Mouse (Mus musculus) megakaryocyte, embryonic 14.5 days (primary cell): Measurements from ENCODE around the gene Ormdl2. TPM values are rescaled to one million over a fixed set of nuclear protein-coding genes. Genes with fewer than 3 reads are reported as not detected.
"Not testable (repeated sequence)": the region's sequence is repeated elsewhere in the genome, so short reads cannot be mapped to it uniquely, and the experiment has no call there.

Source experiments
- H3K27me3 ChIP-seq: replicated peaks from 2 replicates; pipeline ENCODE3; 2012; ENCODE audit warnings: inconsistent platforms
- H3K36me3 ChIP-seq: replicated peaks from 2 replicates; pipeline ENCODE3; 2012; ENCODE audit warnings: low read length, inconsistent platforms, mixed read lengths
- H3K4me1 ChIP-seq: 2 replicates; pipeline ENCODE4 v1.6.1; 2012; ENCODE audit warnings: inconsistent platforms
- H3K4me3 ChIP-seq: replicated peaks from 2 replicates; pipeline ENCODE3; 2012; ENCODE audit warnings: moderate library complexity, mild to moderate bottlenecking, inconsistent platforms
- H3K9me3 ChIP-seq: 2 replicates; pipeline ENCODE4 v1.6.1; 2012; ENCODE audit warnings: inconsistent platforms
- FLI1 ChIP-seq: IDR thresholded peaks from 2 replicates; pipeline ENCODE4 v1.6.1; 2012; ENCODE audit warnings: low read length, inconsistent platforms, mixed read lengths
- GATA1 ChIP-seq: IDR thresholded peaks from 3 replicates; pipeline ENCODE4 v1.6.1; 2012; ENCODE audit warnings: mixed read lengths, low read length, inconsistent platforms, borderline replicate concordance
- polyA plus RNA-seq: library from polyadenylated mRNA; stranded (reverse); fragments of >175 nt; gene quantifications from 2 replicates; pipeline ENCODE4 v1.2.3, GENCODE M21; 2012; ENCODE audit warnings: low replicate concordance; ENCODE audit not compliant: insufficient read depth

Gene Ormdl2
- polyA plus RNA-seq, 1 experiment, result 13.9 TPM

DNA sequence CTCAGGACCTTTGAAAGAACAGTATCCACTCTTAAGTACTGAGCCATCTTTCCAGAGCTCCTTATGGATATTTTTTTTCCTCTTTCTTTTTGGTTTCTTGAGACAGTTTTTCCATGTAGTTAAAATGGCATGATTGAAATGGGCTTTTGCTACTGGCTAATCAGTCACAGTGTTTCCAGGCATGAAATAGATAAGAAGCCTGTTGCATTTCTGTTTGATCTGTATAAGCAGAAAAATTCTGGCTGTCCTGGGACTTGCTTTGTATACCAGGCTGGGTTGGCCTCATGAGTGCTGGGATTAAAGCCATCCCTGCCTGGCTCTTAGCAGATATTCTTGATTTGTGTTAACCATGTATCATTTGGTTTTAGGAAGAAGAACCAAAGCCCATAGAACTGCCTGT lies 18.0 kb upstream of the Ormdl2 start:
- Histone ChIP-seq H3K9me3 (no peaks in the 10 kb centered on the region), H3K4me3 (no peak overlapping the region), H3K27me3 (no peaks in the 10 kb centered on the region), H3K36me3 (peaks cover 91% of the 10 kb centered on the region), H3K4me1 (peaks cover 3% of the 10 kb centered on the region; the same call in 1 of the 2 replicates)
- TF ChIP-seq FLI1, result no peak
- no peak for TF ChIP-seq GATA1

DNA sequence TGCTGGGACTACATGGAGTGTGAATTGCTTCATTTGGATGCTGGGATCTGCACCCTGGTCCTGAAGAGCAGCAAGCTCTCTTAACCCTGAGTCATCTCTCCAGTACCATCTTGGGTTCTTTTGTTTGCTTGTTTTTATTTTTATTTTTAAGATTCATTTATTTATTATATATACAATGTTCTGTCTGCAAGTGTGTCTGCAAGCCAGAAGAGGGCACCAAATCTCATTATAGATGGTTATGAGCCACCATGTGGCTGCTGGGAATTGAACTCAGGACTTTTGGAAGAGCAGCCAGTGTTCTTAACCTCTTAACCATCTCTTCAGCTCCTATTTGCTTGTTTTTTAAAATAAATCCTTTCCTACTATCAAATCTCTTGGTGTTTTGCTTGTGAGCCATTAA lies 16.0 kb upstream of the Ormdl2 start:
- peaks cover 3% of the 10 kb centered on the region; the same call in 1 of the 2 replicates for H3K4me1 ChIP-seq
- H3K36me3 ChIP-seq, result peaks cover 93% of the 10 kb centered on the region
- H3K4me3 ChIP-seq, result no peak overlapping the region
- TF ChIP-seq GATA1, result no peak
- no peak for TF ChIP-seq FLI1
- peaks cover 3% of the 10 kb centered on the region; the same call in 1 of the 2 replicates for H3K9me3 ChIP-seq
- H3K27me3 ChIP-seq, result no peaks in the 10 kb centered on the region

DNA sequence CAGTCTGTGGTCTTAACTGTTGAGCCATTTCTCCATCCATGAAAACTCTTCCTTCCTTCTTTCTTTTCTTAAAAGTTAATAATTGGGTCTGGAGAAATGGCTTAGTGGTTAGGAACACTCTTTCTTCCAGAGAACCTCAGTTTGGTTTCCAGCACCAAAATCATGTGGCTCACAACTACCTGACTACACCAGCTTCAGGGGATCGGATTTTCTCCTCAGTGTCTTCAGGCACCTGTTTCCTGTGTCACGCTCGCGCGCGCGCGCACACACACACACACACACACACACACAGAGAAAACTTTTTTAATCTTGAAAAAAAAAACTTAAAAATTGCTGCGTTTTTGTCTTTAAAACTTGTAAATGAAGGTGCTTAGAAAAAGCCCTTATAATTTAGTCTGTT lies 2.4 kb upstream of the Ormdl2 start:
- Histone ChIP-seq H3K4me3 (no peak overlapping the region), H3K36me3 (peaks cover 51% of the 10 kb centered on the region), H3K4me1 (peaks cover 37% of the 10 kb centered on the region), H3K9me3 (no peaks in the 10 kb centered on the region), H3K27me3 (no peaks in the 10 kb centered on the region)
- TF ChIP-seq GATA1 (no peak), FLI1 (no peak)

DNA sequence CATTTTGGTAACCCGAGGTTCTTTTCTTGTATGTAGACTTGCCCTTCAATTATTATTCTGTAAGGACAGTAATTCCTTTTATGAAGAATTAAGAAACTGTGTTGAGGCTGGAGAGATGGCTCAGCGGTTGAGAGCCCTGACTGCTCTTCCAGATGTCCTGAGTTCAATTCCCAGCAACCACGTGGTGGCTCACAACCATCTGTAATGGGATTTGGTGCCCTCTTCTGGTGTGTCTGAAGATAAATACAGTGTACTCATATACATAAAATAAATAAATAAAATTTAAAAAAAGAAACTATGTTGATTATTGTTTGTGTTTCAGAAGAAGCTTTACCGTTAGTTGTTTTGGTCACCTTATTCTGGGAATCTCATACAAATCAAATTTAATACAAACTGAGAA lies 1.6 kb upstream of the Ormdl2 start:
- Histone ChIP-seq H3K4me1 (peaks cover 37% of the 10 kb centered on the region), H3K36me3 (peaks cover 54% of the 10 kb centered on the region), H3K4me3 (peak overlapping the region; percentile 95)
- not testable (repeated sequence) for H3K27me3 ChIP-seq, H3K9me3 ChIP-seq

DNA sequence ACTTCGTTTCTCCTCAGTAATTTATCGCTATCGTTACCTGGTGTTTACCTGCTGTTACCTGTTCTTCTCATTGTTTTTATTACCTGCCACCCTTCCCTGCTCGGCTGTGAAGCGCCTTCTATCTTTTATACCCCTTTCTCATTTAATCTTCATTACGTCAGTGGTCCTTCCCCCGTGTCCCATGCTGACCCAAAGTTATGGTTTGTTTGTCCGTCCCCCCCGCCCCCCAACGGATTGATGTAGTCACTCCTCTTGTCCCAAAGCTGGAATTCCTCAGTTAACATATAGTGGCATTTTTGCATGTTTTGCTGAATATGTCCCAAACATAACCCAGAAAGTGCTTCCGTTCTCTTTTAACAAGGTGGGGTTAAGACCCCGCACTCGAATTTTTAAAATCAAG lies 690 bp upstream of the Ormdl2 start:
- Histone ChIP-seq H3K36me3 (peaks cover 56% of the 10 kb centered on the region), H3K9me3 (no peaks in the 10 kb centered on the region), H3K27me3 (no peaks in the 10 kb centered on the region), H3K4me3 (peak overlapping the region; percentile 95), H3K4me1 (peaks cover 37% of the 10 kb centered on the region)
- TF ChIP-seq FLI1 (no peak), GATA1 (no peak)

DNA sequence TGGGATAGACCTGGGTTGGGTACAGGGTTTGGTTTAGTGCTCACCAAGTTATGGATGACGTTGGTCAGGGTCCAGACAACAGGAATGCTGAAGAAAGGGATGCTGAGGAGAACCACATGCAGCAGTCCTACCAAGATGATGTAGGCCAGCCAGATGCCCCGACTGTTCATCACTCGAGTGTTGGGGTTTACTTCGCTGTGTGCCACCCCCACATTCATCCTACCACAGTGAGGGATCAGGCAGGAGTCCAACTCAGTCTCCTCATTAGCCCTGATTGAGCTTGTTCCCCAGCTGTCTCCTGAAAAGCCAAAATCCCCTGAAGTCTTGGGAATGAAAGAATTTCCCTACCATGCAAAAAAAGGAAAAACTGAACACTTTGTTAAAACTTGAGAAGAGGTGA lies 1.2 kb downstream of the Ormdl2 start:
- H3K27me3 ChIP-seq, result no peaks in the 10 kb centered on the region
- peaks cover 33% of the 10 kb centered on the region for H3K4me1 ChIP-seq
- H3K36me3 ChIP-seq, result peaks cover 62% of the 10 kb centered on the region
- peak overlapping the region; percentile 35 for H3K4me3 ChIP-seq
- TF ChIP-seq FLI1, result no peak
- TF ChIP-seq GATA1, result no peak
- H3K9me3 ChIP-seq, result no peaks in the 10 kb centered on the region

DNA sequence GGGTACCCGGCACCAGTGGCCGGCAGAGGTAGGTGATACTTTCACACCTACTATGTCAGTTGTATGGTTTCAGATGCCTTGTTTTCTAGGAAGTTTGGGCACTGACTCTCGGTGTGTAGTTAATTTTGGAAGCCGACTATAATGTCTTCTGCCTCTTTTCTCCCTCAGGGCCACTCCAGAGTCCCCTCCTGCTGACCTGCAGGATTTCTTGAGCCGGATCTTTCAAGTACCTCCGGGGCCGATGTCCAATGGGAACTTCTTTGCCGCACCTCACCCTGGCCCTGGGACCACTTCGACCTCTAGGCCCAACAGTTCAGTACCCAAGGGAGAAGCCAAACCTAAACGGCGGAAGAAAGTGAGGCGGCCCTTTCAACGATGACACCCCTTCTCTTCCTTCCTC lies 4.4 kb downstream of the Ormdl2 start, which contains the start of gene Sarnp:
TSS of gene Sarnp (plus strand) at position 301 of the 400 bp plus-strand sequence.
- Histone ChIP-seq H3K27me3 (no peaks in the 10 kb centered on the region), H3K9me3 (no peaks in the 10 kb centered on the region), H3K4me1 (peaks cover 27% of the 10 kb centered on the region), H3K36me3 (peaks cover 80% of the 10 kb centered on the region), H3K4me3 (no peak within 1 kb of the TSS)
- no peak for TF ChIP-seq FLI1
- no peak for TF ChIP-seq GATA1

DNA sequence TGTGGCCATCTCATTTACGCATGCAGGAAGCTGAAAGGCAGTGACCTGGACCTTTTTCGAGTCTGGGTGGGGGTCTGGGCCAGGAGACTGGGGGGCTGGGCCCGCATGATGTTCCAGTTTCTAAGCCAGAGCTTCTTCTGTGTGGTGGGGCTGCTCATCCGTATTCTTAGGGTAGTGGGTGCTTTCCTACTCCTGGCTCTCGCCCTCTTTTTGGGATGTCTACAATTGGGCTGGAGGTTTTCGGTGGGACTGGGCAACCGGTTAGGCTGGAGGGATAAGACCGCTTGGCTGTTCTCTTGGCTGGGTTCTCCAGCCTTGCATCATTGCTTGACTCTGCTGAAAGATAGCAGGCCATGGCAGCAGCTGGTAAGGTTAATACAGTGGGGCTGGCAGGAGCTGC lies 14.4 kb downstream of the Ormdl2 start:
- Histone ChIP-seq H3K4me1 (peaks cover 66% of the 10 kb centered on the region), H3K9me3 (no peaks in the 10 kb centered on the region), H3K4me3 (peak overlapping the region; percentile 81), H3K36me3 (peaks cover 54% of the 10 kb centered on the region), H3K27me3 (no peaks in the 10 kb centered on the region)
- no peak for TF ChIP-seq GATA1
- TF ChIP-seq FLI1, result no peak

DNA sequence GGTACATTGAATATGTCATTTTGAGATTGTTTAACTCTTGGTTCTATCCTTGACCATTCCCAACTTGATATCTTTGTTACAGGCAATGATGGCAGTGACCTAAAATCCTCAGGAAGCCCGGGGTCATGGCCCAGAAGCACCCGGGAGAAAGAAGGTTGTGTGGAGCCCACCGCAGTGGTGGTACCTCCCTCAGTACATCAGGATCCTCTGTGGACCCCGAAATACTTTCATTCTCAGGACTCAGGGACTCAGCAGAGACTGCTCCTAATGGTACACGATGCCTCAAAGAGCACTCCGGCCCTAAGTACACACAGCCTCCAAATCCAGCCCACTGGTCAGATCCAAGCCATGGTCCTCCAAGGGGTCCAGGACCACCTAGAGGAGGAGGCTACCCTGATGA lies 15.4 kb downstream of the Ormdl2 start:
- TF ChIP-seq FLI1 (no peak), GATA1 (no peak)
- Histone ChIP-seq H3K4me1 (peaks cover 67% of the 10 kb centered on the region), H3K9me3 (no peaks in the 10 kb centered on the region), H3K36me3 (peaks cover 63% of the 10 kb centered on the region), H3K4me3 (peak overlapping the region; percentile 100), H3K27me3 (no peaks in the 10 kb centered on the region)

DNA sequence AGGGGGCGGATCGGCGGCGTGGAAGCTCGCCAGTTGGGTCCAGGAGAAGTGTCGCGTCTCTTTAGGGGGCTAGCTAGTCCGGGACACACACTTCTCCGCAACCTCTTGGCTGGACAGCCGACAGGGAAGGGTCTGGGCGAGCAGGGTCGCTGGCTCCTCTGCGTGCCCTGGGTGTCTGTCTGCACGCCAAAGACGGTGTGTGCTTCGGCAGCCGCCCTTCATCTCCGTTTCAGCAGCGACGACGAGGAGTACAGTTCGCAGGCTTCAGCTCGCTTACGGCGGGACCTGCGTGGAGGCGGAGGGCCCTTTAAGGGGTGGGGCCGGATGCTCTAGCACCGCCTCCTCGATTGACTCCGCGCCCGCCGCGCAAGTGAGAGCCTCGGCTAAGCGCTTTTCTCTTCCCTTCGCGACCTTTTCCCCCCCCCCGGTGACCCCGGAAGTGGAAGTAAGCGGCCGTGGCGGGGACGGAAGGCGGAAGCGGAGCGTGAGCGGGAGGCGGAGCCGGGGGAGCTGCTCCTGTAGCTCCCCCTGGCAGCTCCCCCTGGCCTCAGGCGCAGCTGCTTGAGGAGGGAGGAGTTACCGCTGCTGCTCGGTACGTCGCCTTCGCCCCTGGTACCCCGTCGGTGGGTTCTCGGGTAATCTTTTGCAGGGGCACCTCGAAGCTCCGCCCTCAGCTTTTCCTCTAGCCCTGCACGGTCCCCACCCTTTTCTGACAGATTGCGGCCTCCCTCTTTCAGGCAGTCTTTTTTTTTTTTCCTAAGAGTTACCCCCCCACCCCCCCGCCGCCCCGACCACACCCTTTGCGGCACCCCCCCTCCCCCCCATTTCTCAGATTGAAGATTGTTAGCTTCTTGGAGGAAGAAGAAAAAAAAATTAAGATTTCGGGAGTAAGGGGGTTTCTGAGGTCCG lies 16.1 kb downstream of the Ormdl2 start:
- TF ChIP-seq GATA1 (no peak), FLI1 (peak; percentile 78)
- Histone ChIP-seq H3K4me1 (peaks cover 66% of the 10 kb centered on the region), H3K4me3 (peak overlapping the region; percentile 100), H3K27me3 (no peaks in the 10 kb centered on the region), H3K9me3 (no peaks in the 10 kb centered on the region), H3K36me3 (peaks cover 68% of the 10 kb centered on the region)
